Mouse (Mus musculus): Measurements from ENCODE around the gene Senp5. TPM values are rescaled to one million over a fixed set of nuclear protein-coding genes. Genes with fewer than 3 reads are reported as not detected.

The Senp5 gene
- total and polyA plus RNA-seq, 2 experiments from 2014 or later = 6.1 to 16.6 TPM

GRCm38 (mm10) chr16:31910281-31910847, 92.7 kb downstream of the Senp5 start:
- 47% methylated on average over 10 of the region's 10 CpGs for WGBS
- H3K4me3 ChIP-seq (ENCODE audit: low read depth, low read length) = no peak overlapping the region
- no peaks in the 10 kb centered on the region for H3K4me1 ChIP-seq (ENCODE audit: control insufficient read depth, insufficient read depth)
- ATAC-seq (ENCODE audit: insufficient read depth, low read depth) (no peak), DNase-seq (ENCODE audit: low spot score) (no peak)
- H3K36me3 ChIP-seq (replicated peaks; ENCODE audit: control insufficient read depth, insufficient read depth, low read length) = no peaks in the 10 kb centered on the region
- H3K9ac ChIP-seq (replicated peaks; ENCODE audit: low read depth, low read length) = no peak overlapping the region
- no peaks in the 10 kb centered on the region for H3K27me3 ChIP-seq (ENCODE audit: control insufficient read depth, insufficient read depth, low read length)
- no peak overlapping the region for H3K4me2 ChIP-seq (ENCODE audit: low read depth, low read length)
- no peak overlapping the region for H3K27ac ChIP-seq (ENCODE audit: low read depth)
- no peaks in the 10 kb centered on the region for H3K9me3 ChIP-seq (replicated peaks; ENCODE audit: control insufficient read depth, low read length)
- TF ChIP-seq CTCF (IDR thresholded peaks at IDR 0.05; ENCODE audit: low read depth) = no peak
- TF ChIP-seq EP300 (IDR thresholded peaks at IDR 0.05; ENCODE audit: low read depth) = no peak

Small RNA genes within 50 kb of the gene (microRNA-seq; reads per million reads assigned to microRNA genes)
- gene Gm26269 = not detected

Other genes with a start within 250 kb of the Senp5 start
- 0.04 TPM in 1 of 2 replicates, not detected in the other for gene Meltf, start 124.5 kb downstream of the Senp5 start, total RNA-seq (2014; rRNA removed; ENCODE audit: low replicate concordance)
- gene Meltf, start 124.5 kb downstream of the Senp5 start, polyA plus RNA-seq (2015; fragmentation: Nextera tagmentation; extraction: Ambion mirVana) = not detected in 2 replicates
- gene Pigz, start 69.4 kb downstream of the Senp5 start, total RNA-seq (2014; rRNA removed; ENCODE audit: low replicate concordance) = not detected in 2 replicates
- gene Pigz, start 69.4 kb downstream of the Senp5 start, polyA plus RNA-seq (2015; fragmentation: Nextera tagmentation; extraction: Ambion mirVana) = 0.51 and 0.87 TPM in 2 replicates
- gene 0610012G03Rik, start 54.8 kb downstream of the Senp5 start, total RNA-seq (2014; rRNA removed; ENCODE audit: low replicate concordance) = 141 and 171 TPM in 2 replicates
- gene 0610012G03Rik, start 54.8 kb downstream of the Senp5 start, polyA plus RNA-seq (2015; fragmentation: Nextera tagmentation; extraction: Ambion mirVana) = 175 and 190 TPM in 2 replicates
- gene Ncbp2, start 54.8 kb downstream of the Senp5 start, total RNA-seq (2014; rRNA removed; ENCODE audit: low replicate concordance) = 9.9 and 12.0 TPM in 2 replicates
- 42.1 and 48.0 TPM in 2 replicates for gene Ncbp2, start 54.8 kb downstream of the Senp5 start, polyA plus RNA-seq (2015; fragmentation: Nextera tagmentation; extraction: Ambion mirVana)
- 21.3 and 25.8 TPM in 2 replicates for gene Pak2, start 76.1 kb upstream of the Senp5 start, total RNA-seq (2014; rRNA removed; ENCODE audit: low replicate concordance)
- gene Pak2, start 76.1 kb upstream of the Senp5 start, polyA plus RNA-seq (2015; fragmentation: Nextera tagmentation; extraction: Ambion mirVana) = 16.3 and 19.1 TPM in 2 replicates
- 35.8 and 44.9 TPM in 2 replicates for gene Pigx, start 96.5 kb upstream of the Senp5 start, total RNA-seq (2014; rRNA removed; ENCODE audit: low replicate concordance)
- gene Pigx, start 96.5 kb upstream of the Senp5 start, polyA plus RNA-seq (2015; fragmentation: Nextera tagmentation; extraction: Ambion mirVana) = 61.0 and 63.7 TPM in 2 replicates
- gene Cep19, start 96.5 kb upstream of the Senp5 start, total RNA-seq (2014; rRNA removed; ENCODE audit: low replicate concordance) = 4.2 and 12.1 TPM in 2 replicates
- gene Cep19, start 96.5 kb upstream of the Senp5 start, polyA plus RNA-seq (2015; fragmentation: Nextera tagmentation; extraction: Ambion mirVana) = 19.6 and 20.1 TPM in 2 replicates
- 13.4 and 16.6 TPM in 2 replicates for gene Nrros, start 162.3 kb upstream of the Senp5 start, total RNA-seq (2014; rRNA removed; ENCODE audit: low replicate concordance)
- 6.1 and 6.8 TPM in 2 replicates for gene Nrros, start 162.3 kb upstream of the Senp5 start, polyA plus RNA-seq (2015; fragmentation: Nextera tagmentation; extraction: Ambion mirVana)
- gene Bex6, start 176.5 kb upstream of the Senp5 start, total RNA-seq (2014; rRNA removed; ENCODE audit: low replicate concordance) = not detected in 2 replicates
- not detected in 2 replicates for gene Bex6, start 176.5 kb upstream of the Senp5 start, polyA plus RNA-seq (2015; fragmentation: Nextera tagmentation; extraction: Ambion mirVana)
- gene Fbxo45, start 243.9 kb upstream of the Senp5 start, total RNA-seq (2014; rRNA removed; ENCODE audit: low replicate concordance) = 9.8 and 13.7 TPM in 2 replicates
- gene Fbxo45, start 243.9 kb upstream of the Senp5 start, polyA plus RNA-seq (2015; fragmentation: Nextera tagmentation; extraction: Ambion mirVana) = 5.1 and 5.8 TPM in 2 replicates
- 3.6 and 5.8 TPM in 2 replicates for gene Wdr53, start 243.9 kb upstream of the Senp5 start, total RNA-seq (2014; rRNA removed; ENCODE audit: low replicate concordance)
- 10.3 and 11.7 TPM in 2 replicates for gene Wdr53, start 243.9 kb upstream of the Senp5 start, polyA plus RNA-seq (2015; fragmentation: Nextera tagmentation; extraction: Ambion mirVana)